Mouse (Mus musculus): Measurements from ENCODE around the gene Rtl10. TPM values are rescaled to one million over a fixed set of nuclear protein-coding genes. Genes with fewer than 3 reads are reported as not detected.

Gene Rtl10
- polyA plus RNA-seq, 1 experiment from 2014 or later = 1.7 TPM

Other genes with a start within 250 kb of the Rtl10 start
- gene Gm49776, start 240.6 kb upstream of the Rtl10 start, polyA plus RNA-seq (2015; fragmentation: Nextera tagmentation; extraction: Ambion mirVana) = 1.8 and 2.7 TPM in 2 replicates
- 20.1 and 20.4 TPM in 2 replicates for gene Dgcr8, start 209.7 kb upstream of the Rtl10 start, polyA plus RNA-seq (2015; fragmentation: Nextera tagmentation; extraction: Ambion mirVana)
- gene Tango2, start 150.8 kb upstream of the Rtl10 start, polyA plus RNA-seq (2015; fragmentation: Nextera tagmentation; extraction: Ambion mirVana) = 47.9 and 54.3 TPM in 2 replicates
- gene Arvcf, start 150.7 kb upstream of the Rtl10 start, polyA plus RNA-seq (2015; fragmentation: Nextera tagmentation; extraction: Ambion mirVana) = 31.8 and 32.0 TPM in 2 replicates
- gene Txnrd2, start 72.5 kb upstream of the Rtl10 start, polyA plus RNA-seq (2015; fragmentation: Nextera tagmentation; extraction: Ambion mirVana) = 34.5 and 37.4 TPM in 2 replicates
- 101 and 108 TPM in 2 replicates for gene Comt, start 72.0 kb upstream of the Rtl10 start, polyA plus RNA-seq (2015; fragmentation: Nextera tagmentation; extraction: Ambion mirVana)
- gene Gnb1l, start 188 bp upstream of the Rtl10 start, polyA plus RNA-seq (2015; fragmentation: Nextera tagmentation; extraction: Ambion mirVana) = 8.7 and 9.1 TPM in 2 replicates
- gene Tbx1, start 91.8 kb downstream of the Rtl10 start, polyA plus RNA-seq (2015; fragmentation: Nextera tagmentation; extraction: Ambion mirVana) = 0.42 and 1.1 TPM in 2 replicates
- gene Gp1bb, start 123.5 kb downstream of the Rtl10 start, polyA plus RNA-seq (2015; fragmentation: Nextera tagmentation; extraction: Ambion mirVana) = 4.4 and 6.1 TPM in 2 replicates
- 1.4 and 1.8 TPM in 2 replicates for gene Gm49601, start 127.5 kb downstream of the Rtl10 start, polyA plus RNA-seq (2015; fragmentation: Nextera tagmentation; extraction: Ambion mirVana)
- 8.8 TPM in 2 replicates for gene Sept5, start 131.1 kb downstream of the Rtl10 start, polyA plus RNA-seq (2015; fragmentation: Nextera tagmentation; extraction: Ambion mirVana)

Data from heart, embryonic 13.5 days (tissue).